Mouse (Mus musculus) cerebellum, postnatal 36 days (tissue): ENCODE measurements around the gene Mrps18c.

ENCODE experiments used
- DNase-seq, 2 experiments: peaks; one replicate each; pipeline ENCODE4 v3.0.0; 2021 to 2022; ENCODE audit warnings: mixed read lengths in 2 of 2

Mrps18c gene

GRCm38 (mm10) chr5:100828701-100829100 lies 30.3 kb downstream of the Mrps18c start:
- no peak for DNase-seq

DNA sequence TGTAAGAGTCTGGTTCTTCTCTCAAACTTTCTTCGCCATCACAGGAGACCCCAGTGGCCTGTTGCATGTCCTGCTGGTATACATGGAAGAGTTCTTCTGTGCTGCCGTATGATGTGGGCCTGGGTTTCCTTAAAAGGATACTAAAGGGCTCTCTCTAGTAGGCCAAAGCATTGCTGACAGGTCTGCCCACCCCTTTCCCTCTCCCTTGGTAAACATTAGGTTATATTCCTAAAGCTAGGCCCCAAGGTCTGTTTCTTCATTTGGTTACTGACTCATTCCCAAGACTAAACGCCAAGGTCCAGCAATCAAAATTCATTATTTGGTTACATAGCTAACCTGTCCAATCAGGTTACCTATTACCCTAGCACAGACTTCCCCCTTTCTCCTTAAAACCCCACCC lies 34.3 kb downstream of the Mrps18c start:
- no peak for DNase-seq

DNA sequence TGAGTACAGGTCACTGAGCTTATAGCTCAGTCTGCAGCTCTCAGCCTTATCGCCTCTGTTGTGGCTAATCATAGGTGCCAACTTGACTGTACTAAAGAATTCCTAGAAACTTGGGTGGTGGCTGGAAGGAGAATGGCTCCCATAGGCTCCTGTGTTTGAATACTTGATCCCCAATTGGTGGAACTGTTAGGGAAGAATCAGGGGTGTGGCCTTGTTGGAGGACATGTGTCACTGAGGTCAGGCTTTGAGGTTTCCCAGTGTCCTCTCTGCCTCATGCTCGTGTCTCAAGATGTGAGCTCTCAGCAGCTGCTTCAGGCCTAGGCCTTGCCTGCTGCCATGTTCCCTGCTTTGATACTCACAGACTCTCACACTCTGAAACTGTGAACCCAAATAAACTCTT lies 35.4 kb downstream of the Mrps18c start:
- no peak for DNase-seq

GRCm38 (mm10) chr5:100835862-100836538 lies 37.6 kb downstream of the Mrps18c start:
- DNase-seq = no peak

DNA sequence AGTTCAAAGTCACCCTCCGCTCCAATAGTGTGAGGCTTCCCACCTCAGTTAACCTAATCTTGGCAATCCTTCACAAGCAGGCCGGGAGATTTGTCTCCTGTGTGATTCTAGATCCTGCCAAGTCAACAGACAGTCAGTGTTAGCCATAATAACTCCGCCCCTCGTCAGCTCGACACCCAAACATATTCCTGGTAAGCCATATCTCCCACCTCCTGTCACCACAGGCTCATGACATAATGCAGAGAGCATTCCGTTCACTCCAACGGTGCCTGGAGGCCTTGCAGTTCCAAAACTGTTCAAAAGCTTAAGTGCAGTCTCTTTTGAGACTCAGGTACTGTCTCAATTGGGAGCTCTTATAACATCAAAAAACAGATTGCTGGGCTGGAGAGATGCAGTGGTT lies 39.5 kb downstream of the Mrps18c start:
- no peak for DNase-seq

DNA sequence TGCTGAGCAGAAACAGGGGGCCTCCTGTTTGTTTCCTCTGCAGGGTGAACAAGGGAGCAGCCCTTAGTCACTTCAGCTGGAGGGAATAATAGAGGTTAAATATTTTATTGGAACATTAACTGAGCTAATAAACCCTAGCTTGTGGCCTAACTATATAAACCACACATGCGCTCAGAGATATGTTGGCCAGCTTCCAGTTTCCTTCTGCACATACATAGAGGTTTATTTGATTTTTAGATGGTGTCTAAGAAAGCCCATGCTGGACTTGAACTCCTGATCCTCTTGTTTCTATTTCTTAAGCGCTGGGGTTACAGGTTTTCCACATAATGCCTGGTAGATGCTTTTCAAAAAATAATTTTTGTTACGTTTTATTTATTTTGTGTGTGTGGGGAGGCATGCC lies 46.1 kb downstream of the Mrps18c start:
- DNase-seq = no peak

DNA sequence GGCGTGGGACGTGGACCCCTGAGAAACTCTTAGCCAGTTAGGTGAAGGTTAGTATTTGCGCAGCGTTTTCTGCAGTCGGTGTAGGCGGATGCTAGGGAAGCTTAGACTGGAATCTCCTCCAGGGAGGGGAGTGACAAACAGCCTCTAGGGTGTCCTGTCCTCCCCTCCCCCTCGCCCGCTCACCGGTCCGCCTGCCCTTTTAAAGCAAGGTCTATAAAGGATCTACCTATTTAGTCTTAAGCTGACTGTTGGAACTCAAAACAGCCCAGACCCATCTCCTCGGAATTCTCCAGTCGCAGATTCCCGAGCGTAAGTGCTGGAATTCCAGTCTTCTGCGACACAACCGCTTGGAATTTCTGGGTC lies 47.0 kb downstream of the Mrps18c start, which contains the start of gene Gpat3:
TSS of gene Gpat3 (plus strand) at position 229 of the 363 bp plus-strand sequence.
- DNase-seq = peak; percentile 47 to 53

- DNase-seq = peak; percentile 52 to 64
These were observed 47.6 kb downstream of the Mrps18c start for GRCm38 (mm10) chr5:100845848-100846598.

- peak in 1 of 2 experiments; percentile 23 for DNase-seq
These were observed 48.1 kb downstream of the Mrps18c start for GRCm38 (mm10) chr5:100846599-100846920.

GRCm38 (mm10) chr5:100847143-100847542 lies 48.7 kb downstream of the Mrps18c start:
- no peak for DNase-seq

DNA sequence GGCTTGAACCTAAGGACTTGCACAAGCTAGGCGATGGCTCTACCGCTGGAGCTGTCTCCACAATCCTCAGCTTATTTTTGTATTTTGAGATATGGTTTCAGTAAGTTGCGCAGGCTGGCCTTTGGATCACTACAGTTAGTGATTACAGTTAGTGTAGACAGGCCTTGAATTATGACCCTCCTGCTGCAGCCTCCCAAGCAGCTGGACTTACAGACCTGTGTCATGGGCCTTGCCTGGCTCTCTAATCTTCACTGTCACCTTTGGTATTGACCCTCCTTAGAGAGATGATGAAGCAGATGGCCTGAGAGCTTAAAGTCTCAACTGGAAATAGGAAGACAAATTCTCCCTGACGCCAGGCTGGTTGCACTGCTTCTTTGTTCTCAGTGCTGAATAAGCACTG lies 55.5 kb downstream of the Mrps18c start:
- DNase-seq = no peak
